Mouse (Mus musculus) embryo, embryonic 11.5 days (tissue): Measurements from ENCODE around the gene Senp6.

Source experiments
- DNase-seq: peaks from one replicate; pipeline ENCODE4 v3.0.0-alpha.2; 2012; ENCODE audit warnings: low read depth, low spot score

Gene Senp6

GRCm38 (mm10) chr9:80171241-80171640 is 104.5 kb downstream of the Senp6 start:
- no peak for DNase-seq

GRCm38 (mm10) chr9:80172396-80173222 is 105.9 kb downstream of the Senp6 start:
- DNase-seq = no peak

- no peak for DNase-seq
These were observed 106.9 kb downstream of the Senp6 start for GRCm38 (mm10) chr9:80173629-80174028.

- no peak for DNase-seq
These were observed 110.2 kb downstream of the Senp6 start for GRCm38 (mm10) chr9:80176696-80177478.

- DNase-seq = no peak
These were observed 112.0 kb downstream of the Senp6 start for GRCm38 (mm10) chr9:80178670-80179069.

- no peak for DNase-seq
These were observed 113.0 kb downstream of the Senp6 start for GRCm38 (mm10) chr9:80179688-80180087.

GRCm38 (mm10) chr9:80180771-80181170 is 114.1 kb downstream of the Senp6 start:
- no peak for DNase-seq

- no peak for DNase-seq
These were observed 115.0 kb downstream of the Senp6 start for GRCm38 (mm10) chr9:80181692-80182091.

GRCm38 (mm10) chr9:80184138-80184537 is 117.4 kb downstream of the Senp6 start:
- DNase-seq = no peak

GRCm38 (mm10) chr9:80185737-80186136 is 119.0 kb downstream of the Senp6 start:
- no peak for DNase-seq

- DNase-seq = no peak
These were observed 120.0 kb downstream of the Senp6 start for GRCm38 (mm10) chr9:80186693-80187092.

GRCm38 (mm10) chr9:80188324-80188893 is 121.7 kb downstream of the Senp6 start:
- no peak for DNase-seq

- DNase-seq = no peak
These were observed 124.5 kb downstream of the Senp6 start for GRCm38 (mm10) chr9:80191240-80191639.

GRCm38 (mm10) chr9:80192324-80192723 is 125.6 kb downstream of the Senp6 start:
- DNase-seq = no peak

- no peak for DNase-seq
These were observed 127.7 kb downstream of the Senp6 start for GRCm38 (mm10) chr9:80194446-80194845.
